Mouse (Mus musculus) B cell, adult 2 months (primary cell): Measurements from ENCODE around the gene Lhfpl1.
"Not testable (repeated sequence)": the region's sequence is repeated elsewhere in the genome, so short reads cannot be mapped to it uniquely, and the experiment has no call there.

ENCODE experiments used
- DNase-seq, 2 experiments: peaks; one replicate each; pipeline ENCODE4 v3.0.0; 2022

The Lhfpl1 gene

DNA sequence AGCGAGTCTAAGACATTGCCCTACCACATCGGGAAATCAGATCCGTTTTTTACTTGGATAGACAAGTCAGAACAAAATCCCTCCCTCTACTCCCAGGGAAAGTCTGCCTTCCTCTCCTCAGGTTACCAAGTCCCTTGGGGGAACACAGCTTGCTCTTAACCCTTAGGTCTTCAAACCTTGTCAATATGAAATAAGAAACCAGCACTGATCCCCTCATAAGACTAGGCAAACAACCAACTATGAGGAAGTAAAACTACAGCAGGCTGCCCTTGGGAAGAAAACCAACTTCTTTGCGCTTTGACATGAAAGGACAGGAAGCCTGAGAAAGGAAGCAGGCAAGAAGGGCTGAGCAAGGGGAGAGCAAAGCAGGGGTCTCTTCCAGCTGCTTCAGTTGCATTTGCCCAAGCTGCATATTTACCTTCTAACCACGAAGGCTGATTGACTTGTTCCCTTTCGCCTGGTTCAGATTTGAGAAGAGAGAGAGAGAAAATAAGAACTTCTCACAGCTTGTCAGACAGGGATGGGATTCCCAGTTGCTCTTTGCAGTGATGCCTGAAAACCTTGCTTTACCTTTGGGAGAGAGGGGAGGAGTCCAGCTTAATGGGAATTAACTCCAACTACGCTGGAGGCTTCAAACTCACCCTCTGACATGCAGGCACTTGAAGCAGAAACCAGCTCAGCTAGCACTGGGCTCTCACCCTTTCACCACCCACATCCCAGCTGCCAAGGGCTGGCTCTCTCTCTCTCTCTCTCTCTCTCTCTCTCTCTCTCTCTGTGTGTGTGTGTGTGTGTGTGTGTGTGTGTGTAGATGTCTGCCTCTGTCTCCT is at the start of gene Lhfpl1:
Gene Lhfpl1, minus strand, starts transcription at position 713 of the 827 bp plus-strand sequence.
- DNase-seq = peak in 1 of 2 experiments; percentile 1

DNA sequence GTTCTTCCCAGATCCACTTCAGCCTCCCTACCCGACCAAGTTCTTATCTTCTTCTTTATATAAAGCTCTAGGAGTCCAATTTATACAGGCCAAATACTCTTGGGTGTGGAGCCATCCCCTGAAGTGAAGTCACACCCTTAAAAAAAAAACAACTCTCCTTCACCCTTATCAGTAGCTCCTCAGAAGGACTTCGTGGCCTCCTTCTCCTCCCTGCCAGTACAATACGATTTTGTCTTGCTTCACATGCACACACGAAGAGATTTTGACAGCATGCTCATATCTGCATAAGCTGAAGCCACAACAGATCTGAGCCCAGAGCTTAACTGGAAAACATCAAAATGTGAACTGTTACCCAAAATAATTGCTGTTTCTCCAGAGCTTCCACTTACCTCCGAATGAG is 22.9 kb upstream of the Lhfpl1 start:
- no peak for DNase-seq

DNA sequence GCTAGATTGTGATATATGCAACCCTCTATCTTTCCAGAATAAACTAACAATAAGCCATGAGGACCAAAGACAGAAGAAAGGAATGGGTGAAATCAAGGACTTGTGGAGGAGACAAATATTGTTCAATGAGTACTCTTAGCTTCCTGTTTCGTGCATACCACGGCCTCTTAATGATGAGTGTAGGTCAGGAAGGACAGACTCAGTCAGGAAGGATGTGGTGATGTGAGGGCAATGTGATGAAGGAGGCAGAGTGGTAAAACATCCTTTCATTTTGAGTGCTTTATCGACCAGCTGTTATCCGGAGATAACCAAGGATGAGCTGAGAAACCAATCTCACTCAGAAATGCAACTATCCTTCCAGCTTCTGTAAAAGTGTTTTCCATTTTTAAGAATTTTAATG is 13.6 kb upstream of the Lhfpl1 start:
- DNase-seq = no peak

DNA sequence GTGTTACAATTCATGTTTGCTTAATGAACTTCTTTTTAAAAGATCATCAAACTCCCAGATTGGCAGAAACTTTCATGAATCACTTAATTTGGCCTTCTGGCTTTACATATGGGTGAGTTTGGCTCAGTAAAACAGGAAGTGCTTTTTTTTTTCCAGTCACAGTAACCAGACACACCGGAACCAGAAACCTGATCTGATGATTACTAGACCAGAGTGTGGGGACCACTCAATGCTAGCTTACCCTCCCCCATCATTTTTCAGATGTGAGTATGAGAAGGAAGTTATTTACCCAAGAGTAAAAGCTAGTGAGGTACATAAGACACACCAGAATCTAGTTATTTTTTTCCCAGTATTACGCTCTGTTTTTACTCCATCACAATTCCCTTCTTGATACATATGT is 6.5 kb downstream of the Lhfpl1 start:
- DNase-seq = peak in 1 of 2 experiments; percentile 3

DNA sequence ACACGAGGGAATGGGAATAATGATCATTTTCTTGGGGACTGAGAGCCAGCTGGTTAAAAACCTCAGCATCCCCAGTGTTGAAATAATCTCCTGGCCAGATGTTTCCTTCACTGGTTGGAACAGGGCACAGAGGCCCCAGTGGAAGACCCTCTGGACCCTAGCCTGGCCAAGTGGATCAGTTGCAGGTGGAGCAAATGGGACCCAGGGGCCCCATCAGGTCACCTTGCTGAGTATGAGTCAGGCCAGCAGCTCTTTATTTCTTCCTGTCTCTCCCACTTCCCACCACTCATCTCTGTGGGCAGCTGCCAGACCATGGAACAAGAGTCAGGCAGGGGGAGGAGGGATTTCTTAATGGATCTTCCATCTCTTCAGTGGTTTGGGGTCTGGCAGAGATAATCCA is 12.7 kb downstream of the Lhfpl1 start:
- DNase-seq = no peak

DNA sequence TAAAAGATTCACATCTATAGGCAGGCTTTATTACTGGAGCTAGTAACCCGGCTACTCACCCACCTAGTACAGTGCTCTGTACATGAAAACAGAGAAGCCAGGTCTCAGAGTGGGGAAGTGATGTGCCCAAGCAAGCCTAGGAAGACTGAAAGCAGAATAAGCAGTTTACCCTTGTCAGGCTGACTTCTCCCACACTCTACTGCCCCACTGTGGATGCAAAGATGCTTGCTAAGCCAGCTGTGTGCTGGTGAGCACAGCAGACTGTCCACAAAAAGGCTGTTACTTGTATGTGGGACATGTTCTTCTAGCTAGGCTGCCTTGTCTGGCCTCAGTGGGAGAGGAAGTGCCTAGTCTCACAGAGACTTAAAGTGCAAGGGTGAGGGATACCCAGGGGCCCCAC is 40.3 kb downstream of the Lhfpl1 start:
- no peak for DNase-seq

DNA sequence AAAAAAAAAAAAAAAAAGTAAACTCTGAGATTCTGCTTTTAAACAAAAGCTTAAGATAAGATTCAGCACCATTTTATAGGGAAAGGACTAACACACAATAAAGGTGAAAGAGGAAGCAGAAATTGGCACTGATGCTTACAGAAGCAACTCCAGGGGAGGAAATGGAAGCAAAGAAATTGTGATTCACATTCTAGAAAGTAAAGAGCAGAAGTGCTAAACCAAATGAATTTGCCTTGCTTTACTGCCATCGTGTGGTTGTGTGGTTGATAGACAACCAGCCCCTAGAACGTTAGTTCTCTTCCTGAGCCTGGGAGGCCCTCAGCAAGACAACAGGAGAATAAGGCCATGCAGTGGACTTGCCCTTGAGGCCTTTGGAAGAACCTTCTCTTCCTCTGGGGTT is 41.7 kb downstream of the Lhfpl1 start:
- peak in 1 of 2 experiments; percentile 2 for DNase-seq

DNA sequence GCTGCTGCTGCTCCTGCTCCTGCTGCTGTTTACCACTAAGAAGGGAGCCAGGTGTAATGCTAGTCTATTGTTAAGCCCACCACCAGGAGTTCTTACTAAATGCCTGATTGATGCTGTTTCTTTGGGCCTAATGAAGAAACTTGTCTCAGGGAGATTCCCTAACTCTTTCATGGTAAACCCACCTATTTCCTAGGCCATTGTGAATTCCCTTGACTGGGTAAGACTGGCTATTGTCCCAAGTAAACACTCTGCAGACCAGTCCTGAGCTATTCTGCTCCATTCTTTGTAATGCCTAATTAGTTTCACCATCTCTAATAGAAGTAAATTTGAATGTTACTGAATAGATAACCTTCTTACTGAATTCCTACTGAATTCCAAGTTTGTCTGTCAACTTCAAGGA is 48.7 kb downstream of the Lhfpl1 start:
- DNase-seq = not testable (repeated sequence)

DNA sequence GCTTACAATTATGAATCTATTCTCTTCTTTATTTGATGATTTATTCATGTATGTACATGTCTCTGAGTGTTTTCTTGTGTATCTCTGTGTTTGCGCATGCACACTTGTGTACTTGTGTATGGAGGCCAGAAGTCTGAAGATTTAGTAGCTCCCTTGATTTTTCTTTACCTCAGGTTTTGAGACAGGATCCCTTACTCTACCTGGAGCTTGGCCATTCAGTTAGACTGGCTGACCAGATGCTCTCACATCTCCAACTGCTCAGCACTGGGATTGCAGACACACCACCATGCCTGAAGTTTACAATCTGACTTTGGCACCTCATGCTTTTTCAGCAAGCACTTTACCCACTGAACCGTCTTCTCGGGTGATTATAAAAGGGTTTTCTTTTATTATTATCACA is 76.7 kb downstream of the Lhfpl1 start:
- DNase-seq = no peak

DNA sequence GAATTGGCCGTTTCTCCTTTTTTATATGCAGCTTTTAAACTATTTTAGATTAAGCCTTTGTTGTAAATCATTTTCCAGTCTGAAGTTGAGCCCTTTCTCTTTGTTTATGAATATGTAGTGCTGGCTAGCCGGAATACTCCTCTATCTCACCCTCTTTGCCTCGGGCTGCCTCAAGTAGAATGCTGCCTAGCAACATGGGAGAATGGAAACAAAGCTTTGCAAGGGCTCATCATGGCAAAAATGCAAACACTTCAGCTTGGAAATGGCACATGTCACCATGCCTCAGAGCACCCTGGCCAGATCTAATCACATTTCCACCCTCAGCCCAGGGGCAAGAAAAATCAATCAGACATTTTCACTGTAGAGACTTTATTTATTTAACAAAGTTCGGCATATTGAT is 77.1 kb downstream of the Lhfpl1 start:
- no peak for DNase-seq

DNA sequence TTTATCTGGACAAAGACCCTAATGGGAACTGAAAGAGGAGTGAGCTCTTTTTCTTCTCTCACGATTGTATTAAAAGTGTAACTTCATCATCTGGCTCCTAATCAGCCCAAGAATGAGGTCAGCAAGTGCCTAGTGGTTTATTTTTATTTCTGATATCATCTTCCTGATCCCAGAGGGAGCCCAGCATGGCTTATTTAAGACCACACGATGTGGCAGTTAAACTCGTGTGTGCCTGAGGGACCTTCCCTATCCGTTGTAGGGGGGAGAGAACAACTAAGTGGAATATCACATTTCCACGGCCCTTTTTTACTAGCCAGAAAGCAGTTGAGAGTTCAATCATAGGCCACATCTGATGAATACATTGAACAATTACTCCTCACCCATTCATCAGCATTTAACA is 87.1 kb downstream of the Lhfpl1 start:
- no peak for DNase-seq
